Mouse (Mus musculus): ENCODE measurements around the gene Tmem209. TPM values are rescaled to one million over a fixed set of nuclear protein-coding genes. Genes with fewer than 3 reads are reported as not detected.

Tmem209 gene
- polyA plus RNA-seq, 1 experiment = 12.7 TPM

- 93% methylated on average over 3 of the region's 3 CpGs for WGBS
- Histone ChIP-seq H3K4me3 (replicated peaks; ENCODE audit: control insufficient read depth, low read depth, low read length) (no peak overlapping the region), H3K4me1 (ENCODE audit: control insufficient read depth, insufficient read depth, low read length) (no peaks in the 10 kb centered on the region), H3K27ac (ENCODE audit: control insufficient read depth, insufficient read depth, low read depth, low read length, poor library complexity) (no peak overlapping the region)
- TF ChIP-seq CTCF (IDR thresholded peaks at IDR 0.05; ENCODE audit: control insufficient read depth, insufficient read depth, low read length) (no peak), POLR2A (IDR thresholded peaks at IDR 0.05; ENCODE audit: borderline replicate concordance, control insufficient read depth, low read depth, low read length) (no peak)
Observed at GRCm38 (mm10) chr6:30479418-30479817, 30.2 kb downstream of the Tmem209 start.

GRCm38 (mm10) chr6:30477784-30478183, 31.8 kb downstream of the Tmem209 start:
- H3K4me3 ChIP-seq (replicated peaks; ENCODE audit: control insufficient read depth, low read depth, low read length) = no peak overlapping the region
- TF ChIP-seq CTCF (IDR thresholded peaks at IDR 0.05; ENCODE audit: control insufficient read depth, insufficient read depth, low read length) (no peak), POLR2A (IDR thresholded peaks at IDR 0.05; ENCODE audit: borderline replicate concordance, control insufficient read depth, low read depth, low read length) (no peak)
- 84% methylated on average over 6 of the region's 6 CpGs for WGBS
- no peak overlapping the region for H3K27ac ChIP-seq (ENCODE audit: control insufficient read depth, insufficient read depth, low read depth, low read length, poor library complexity)
- H3K4me1 ChIP-seq (ENCODE audit: control insufficient read depth, insufficient read depth, low read length) = no peaks in the 10 kb centered on the region

- no peak overlapping the region for H3K27ac ChIP-seq (ENCODE audit: control insufficient read depth, insufficient read depth, low read depth, low read length, poor library complexity)
- WGBS = 91% methylated on average over 8 of the region's 8 CpGs
- TF ChIP-seq POLR2A (IDR thresholded peaks at IDR 0.05; ENCODE audit: borderline replicate concordance, control insufficient read depth, low read depth, low read length) (no peak), CTCF (IDR thresholded peaks at IDR 0.05; ENCODE audit: control insufficient read depth, insufficient read depth, low read length) (no peak)
- H3K4me3 ChIP-seq (replicated peaks; ENCODE audit: control insufficient read depth, low read depth, low read length) = no peak overlapping the region
- H3K4me1 ChIP-seq (ENCODE audit: control insufficient read depth, insufficient read depth, low read length) = no peaks in the 10 kb centered on the region
Observed at GRCm38 (mm10) chr6:30477210-30477714, 32.3 kb downstream of the Tmem209 start.

- no peak for TF ChIP-seq POLR2A (IDR thresholded peaks at IDR 0.05; ENCODE audit: borderline replicate concordance, control insufficient read depth, low read depth, low read length)
- TF ChIP-seq CTCF (IDR thresholded peaks at IDR 0.05; ENCODE audit: control insufficient read depth, insufficient read depth, low read length) = no peak
- Histone ChIP-seq H3K4me3 (replicated peaks; ENCODE audit: control insufficient read depth, low read depth, low read length) (no peak overlapping the region), H3K4me1 (ENCODE audit: control insufficient read depth, insufficient read depth, low read length) (no peaks in the 10 kb centered on the region), H3K27ac (ENCODE audit: control insufficient read depth, insufficient read depth, low read depth, low read length, poor library complexity) (no peak overlapping the region)
- WGBS = 68% methylated on average over 10 of the region's 10 CpGs
Observed at GRCm38 (mm10) chr6:30476025-30476765, 33.4 kb downstream of the Tmem209 start.

GRCm38 (mm10) chr6:30471706-30472105, 37.9 kb downstream of the Tmem209 start:
- 67% methylated on average over 3 of the region's 3 CpGs for WGBS
- Histone ChIP-seq H3K4me1 (ENCODE audit: control insufficient read depth, insufficient read depth, low read length) (no peaks in the 10 kb centered on the region), H3K4me3 (replicated peaks; ENCODE audit: control insufficient read depth, low read depth, low read length) (no peak overlapping the region), H3K27ac (ENCODE audit: control insufficient read depth, insufficient read depth, low read depth, low read length, poor library complexity) (no peak overlapping the region)
- no peak for TF ChIP-seq POLR2A (IDR thresholded peaks at IDR 0.05; ENCODE audit: borderline replicate concordance, control insufficient read depth, low read depth, low read length)

- TF ChIP-seq CTCF (IDR thresholded peaks at IDR 0.05; ENCODE audit: control insufficient read depth, insufficient read depth, low read length) (no peak), POLR2A (IDR thresholded peaks at IDR 0.05; ENCODE audit: borderline replicate concordance, control insufficient read depth, low read depth, low read length) (no peak)
- Histone ChIP-seq H3K27ac (ENCODE audit: control insufficient read depth, insufficient read depth, low read depth, low read length, poor library complexity) (no peak overlapping the region), H3K4me3 (replicated peaks; ENCODE audit: control insufficient read depth, low read depth, low read length) (no peak overlapping the region), H3K4me1 (ENCODE audit: control insufficient read depth, insufficient read depth, low read length) (no peaks in the 10 kb centered on the region)
- WGBS = 87% methylated on average over 12 of the region's 12 CpGs
Observed at GRCm38 (mm10) chr6:30469370-30469769, 40.2 kb downstream of the Tmem209 start.

- WGBS = 56% methylated on average over 12 of the region's 12 CpGs
- H3K4me1 ChIP-seq (ENCODE audit: control insufficient read depth, insufficient read depth, low read length) = no peaks in the 10 kb centered on the region
- no peak for TF ChIP-seq POLR2A (IDR thresholded peaks at IDR 0.05; ENCODE audit: borderline replicate concordance, control insufficient read depth, low read depth, low read length)
- TF ChIP-seq CTCF (IDR thresholded peaks at IDR 0.05; ENCODE audit: control insufficient read depth, insufficient read depth, low read length) = no peak
- no peak overlapping the region for H3K27ac ChIP-seq (ENCODE audit: control insufficient read depth, insufficient read depth, low read depth, low read length, poor library complexity)
- H3K4me3 ChIP-seq (replicated peaks; ENCODE audit: control insufficient read depth, low read depth, low read length) = no peak overlapping the region
Observed at GRCm38 (mm10) chr6:30468684-30469083, 40.9 kb downstream of the Tmem209 start.

GRCm38 (mm10) chr6:30468058-30468457, 41.5 kb downstream of the Tmem209 start:
- 89% methylated on average over 1 of the region's 1 CpGs for WGBS
- Histone ChIP-seq H3K4me1 (ENCODE audit: control insufficient read depth, insufficient read depth, low read length) (no peaks in the 10 kb centered on the region), H3K4me3 (replicated peaks; ENCODE audit: control insufficient read depth, low read depth, low read length) (no peak overlapping the region), H3K27ac (ENCODE audit: control insufficient read depth, insufficient read depth, low read depth, low read length, poor library complexity) (no peak overlapping the region)
- no peak for TF ChIP-seq POLR2A (IDR thresholded peaks at IDR 0.05; ENCODE audit: borderline replicate concordance, control insufficient read depth, low read depth, low read length)
- no peak for TF ChIP-seq CTCF (IDR thresholded peaks at IDR 0.05; ENCODE audit: control insufficient read depth, insufficient read depth, low read length)
